Mouse (Mus musculus): ENCODE results near the gene Fam122b. TPM values are rescaled to one million over a fixed set of nuclear protein-coding genes. Genes with fewer than 3 reads are reported as not detected.

The Fam122b gene
- polyA plus RNA-seq, 1 experiment from 2014 or later = 7.4 TPM

DNA sequence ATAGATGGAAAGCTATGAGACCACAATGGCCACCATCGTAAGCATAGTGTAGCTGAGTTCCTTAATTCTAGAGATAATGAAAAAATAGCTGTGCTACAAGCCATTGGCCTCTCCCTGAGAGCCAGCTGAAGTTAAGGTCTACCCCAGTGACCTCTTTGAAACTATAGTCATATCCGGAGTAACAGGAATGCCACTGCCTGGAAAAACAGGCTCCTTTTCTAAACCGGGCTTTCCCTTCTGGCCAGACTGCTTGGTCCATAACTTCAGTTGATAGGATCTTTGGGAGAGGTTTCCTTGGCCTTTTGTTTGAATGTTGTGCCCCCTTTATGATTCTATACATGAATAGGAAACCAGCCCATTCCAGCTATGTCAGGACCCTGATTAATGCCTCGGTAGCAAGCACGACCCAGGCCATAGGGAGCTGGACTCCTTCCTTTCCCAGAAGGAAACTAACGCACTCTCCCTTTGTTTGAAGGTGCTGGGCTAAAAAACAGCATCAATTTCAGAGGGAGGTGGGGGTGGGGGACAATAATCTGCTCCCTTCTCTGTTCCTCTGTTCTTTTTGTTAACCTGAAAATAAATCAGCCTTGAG, 45.2 kb downstream of the Fam122b start:
- H3K27me3 ChIP-seq (replicated peaks) = no peaks in the 10 kb centered on the region
- no peak overlapping the region for H3K27ac ChIP-seq
- H3K4me1 ChIP-seq = no peaks in the 10 kb centered on the region
- WGBS = 46% methylated on average over 6 of the region's 6 CpGs
- no peak overlapping the region for H3K4me3 ChIP-seq
- H3K4me2 ChIP-seq (replicated peaks) = no peak overlapping the region
- no peaks in the 10 kb centered on the region for H3K36me3 ChIP-seq
- H3K9ac ChIP-seq = no peak overlapping the region
- H3K9me3 ChIP-seq = no peaks in the 10 kb centered on the region
- ATAC-seq (ENCODE audit: low FRiP score, low read depth) = no peak

- ATAC-seq (ENCODE audit: low FRiP score, low read depth) = no peak
- no peak overlapping the region for H3K4me3 ChIP-seq
- no peak overlapping the region for H3K9ac ChIP-seq
- no peaks in the 10 kb centered on the region for H3K4me1 ChIP-seq
- no peak overlapping the region for H3K4me2 ChIP-seq (replicated peaks)
- no peaks in the 10 kb centered on the region for H3K36me3 ChIP-seq
- 83% methylated on average over 9 of the region's 9 CpGs for WGBS
- no peaks in the 10 kb centered on the region for H3K9me3 ChIP-seq
- no peak overlapping the region for H3K27ac ChIP-seq
- H3K27me3 ChIP-seq (replicated peaks) = no peaks in the 10 kb centered on the region
These were observed 48.8 kb downstream of the Fam122b start for GRCm38 (mm10) chrX:53220855-53221254.

- Histone ChIP-seq H3K27ac (no peak overlapping the region), H3K36me3 (no peaks in the 10 kb centered on the region), H3K4me3 (no peak overlapping the region), H3K9ac (no peak overlapping the region), H3K9me3 (no peaks in the 10 kb centered on the region), H3K4me1 (no peaks in the 10 kb centered on the region; the same call in 1 of the 2 replicates), H3K4me2 (replicated peaks) (no peak overlapping the region), H3K27me3 (replicated peaks) (no peaks in the 10 kb centered on the region)
- 65% methylated on average over 7 of the region's 7 CpGs for WGBS
- ATAC-seq (ENCODE audit: low FRiP score, low read depth) = no peak
These were observed 54.9 kb downstream of the Fam122b start for GRCm38 (mm10) chrX:53214557-53215229.

DNA sequence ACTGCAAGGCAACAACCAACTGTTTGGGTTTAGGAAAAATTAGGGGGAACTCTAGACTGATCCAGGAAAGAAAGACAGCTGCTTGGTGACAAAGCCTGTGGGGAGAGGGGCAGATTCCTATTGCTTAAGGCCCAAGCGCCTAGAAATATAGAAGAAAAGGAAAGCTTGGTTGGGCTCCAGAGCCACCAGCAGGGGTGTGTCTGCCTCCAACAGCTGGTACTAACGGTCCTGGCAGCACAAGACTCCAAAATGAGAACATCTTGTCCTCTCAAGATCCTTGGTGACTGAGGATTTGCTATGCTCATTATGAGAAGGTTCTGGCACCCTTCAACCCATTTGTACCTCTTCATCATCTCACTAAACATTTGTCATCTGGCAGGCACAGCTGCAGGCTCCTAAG, 55.8 kb downstream of the Fam122b start:
- Histone ChIP-seq H3K36me3 (no peaks in the 10 kb centered on the region), H3K9me3 (no peaks in the 10 kb centered on the region), H3K4me2 (replicated peaks) (no peak overlapping the region), H3K27ac (no peak overlapping the region), H3K4me3 (no peak overlapping the region), H3K9ac (no peak overlapping the region), H3K4me1 (no peaks in the 10 kb centered on the region; the same call in 1 of the 2 replicates), H3K27me3 (replicated peaks) (no peaks in the 10 kb centered on the region)
- ATAC-seq (ENCODE audit: low FRiP score, low read depth) = no peak
- 73% methylated on average over 2 of the region's 2 CpGs for WGBS

DNA sequence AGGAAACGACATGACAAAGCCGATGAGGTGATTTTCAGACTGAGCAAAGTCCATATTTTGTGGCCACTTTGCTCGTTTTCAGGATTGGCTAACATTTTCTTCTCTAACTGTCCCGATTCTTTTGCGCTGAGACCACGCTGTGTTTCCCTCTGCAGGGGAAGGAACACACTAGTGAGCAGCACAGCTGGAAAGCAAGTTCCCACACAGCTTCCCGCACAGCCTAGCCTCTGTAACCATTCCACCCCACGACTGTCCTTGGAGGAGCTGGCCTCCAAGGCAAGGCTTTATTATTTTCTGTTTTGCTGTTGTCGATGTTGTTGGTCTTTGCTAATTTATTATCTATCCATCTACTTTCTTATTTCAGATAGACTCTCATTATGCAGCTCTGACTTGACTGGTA, 57.1 kb downstream of the Fam122b start:
- peak; percentile 57 for ATAC-seq (ENCODE audit: low FRiP score, low read depth)

GRCm38 (mm10) chrX:53211756-53212483, 57.7 kb downstream of the Fam122b start:
- no peak overlapping the region for H3K4me3 ChIP-seq
- H3K36me3 ChIP-seq = no peaks in the 10 kb centered on the region
- WGBS = 37% methylated on average over 7 of the region's 7 CpGs
- no peak overlapping the region for H3K9ac ChIP-seq
- no peaks in the 10 kb centered on the region; the same call in 1 of the 2 replicates for H3K4me1 ChIP-seq
- no peak overlapping the region for H3K4me2 ChIP-seq (replicated peaks)
- H3K27me3 ChIP-seq (replicated peaks) = no peaks in the 10 kb centered on the region
- no peaks in the 10 kb centered on the region for H3K9me3 ChIP-seq
- peak; percentile 93 for ATAC-seq (ENCODE audit: low FRiP score, low read depth)
- H3K27ac ChIP-seq = no peak overlapping the region; the same call in 1 of the 2 replicates

More for the DNA sequence above, 57.1 kb downstream of the Fam122b start:
- H3K36me3 ChIP-seq = no peaks in the 10 kb centered on the region
- H3K4me2 ChIP-seq (replicated peaks) = no peak overlapping the region
- H3K27ac ChIP-seq = no peak overlapping the region
- no peak overlapping the region for H3K4me3 ChIP-seq
- H3K9ac ChIP-seq = no peak overlapping the region
- H3K27me3 ChIP-seq (replicated peaks) = no peaks in the 10 kb centered on the region
- H3K9me3 ChIP-seq = no peaks in the 10 kb centered on the region
- WGBS = 58% methylated on average over 9 of the region's 9 CpGs
- no peaks in the 10 kb centered on the region; the same call in 1 of the 2 replicates for H3K4me1 ChIP-seq

- no peaks in the 10 kb centered on the region for H3K9me3 ChIP-seq
- no peak for ATAC-seq (ENCODE audit: low FRiP score, low read depth)
- no peak overlapping the region for H3K4me2 ChIP-seq (replicated peaks)
- no peak overlapping the region for H3K27ac ChIP-seq
- H3K9ac ChIP-seq = no peak overlapping the region
- H3K27me3 ChIP-seq (replicated peaks) = no peaks in the 10 kb centered on the region
- no peaks in the 10 kb centered on the region for H3K36me3 ChIP-seq
- H3K4me1 ChIP-seq = no peaks in the 10 kb centered on the region; the same call in 1 of the 2 replicates
- H3K4me3 ChIP-seq = no peak overlapping the region
- WGBS = 61% methylated on average over 7 of the region's 7 CpGs
These were observed 60.2 kb downstream of the Fam122b start for GRCm38 (mm10) chrX:53209431-53209830.

DNA sequence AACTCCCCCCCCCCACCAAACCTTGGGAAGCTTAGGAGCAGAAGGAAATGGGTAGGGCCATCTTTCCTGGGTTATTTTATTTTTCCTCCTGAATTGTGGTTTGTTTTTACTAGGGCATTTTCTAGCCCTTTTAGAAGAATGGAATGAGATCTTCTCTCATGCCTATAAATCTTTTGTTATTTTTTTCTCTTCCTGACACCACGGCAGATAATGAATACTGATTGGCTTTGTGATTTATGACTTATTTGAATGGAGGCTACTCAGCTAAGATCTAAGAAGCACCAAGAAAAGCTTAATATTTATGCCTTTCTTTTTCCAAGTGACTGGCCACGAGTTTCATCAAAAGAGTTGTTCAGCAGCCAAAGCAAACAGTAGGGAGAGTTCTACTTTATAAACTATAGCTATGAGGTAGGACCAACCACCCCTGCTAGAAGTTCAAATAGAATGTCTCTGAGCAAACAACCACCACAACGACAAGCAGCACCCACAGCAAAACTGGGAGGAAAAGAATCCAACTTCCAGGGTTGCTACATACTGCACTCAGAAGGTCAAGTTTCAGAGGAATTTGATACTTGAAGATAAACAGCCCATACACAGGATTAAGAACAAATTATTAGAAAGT, 64.8 kb downstream of the Fam122b start:
- Histone ChIP-seq H3K4me2 (replicated peaks) (no peak overlapping the region), H3K4me3 (no peak overlapping the region), H3K9ac (no peak overlapping the region), H3K4me1 (no peaks in the 10 kb centered on the region), H3K27me3 (replicated peaks) (no peaks in the 10 kb centered on the region), H3K27ac (no peak overlapping the region), H3K9me3 (no peaks in the 10 kb centered on the region), H3K36me3 (no peaks in the 10 kb centered on the region)
- WGBS = 35% methylated on average over 3 of the region's 3 CpGs
- ATAC-seq (ENCODE audit: low FRiP score, low read depth) = no peak

- Histone ChIP-seq H3K9ac (no peak overlapping the region), H3K27ac (no peak overlapping the region), H3K4me1 (no peaks in the 10 kb centered on the region), H3K4me3 (no peak overlapping the region), H3K4me2 (replicated peaks) (no peak overlapping the region), H3K36me3 (no peaks in the 10 kb centered on the region), H3K9me3 (no peaks in the 10 kb centered on the region), H3K27me3 (replicated peaks) (no peaks in the 10 kb centered on the region)
- 85% methylated on average over 5 of the region's 5 CpGs for WGBS
- no peak for ATAC-seq (ENCODE audit: low FRiP score, low read depth)
These were observed 68.0 kb downstream of the Fam122b start for GRCm38 (mm10) chrX:53201616-53202015.

GRCm38 (mm10) chrX:53197681-53198080, 71.9 kb downstream of the Fam122b start:
- no peaks in the 10 kb centered on the region for H3K36me3 ChIP-seq
- no peaks in the 10 kb centered on the region for H3K4me1 ChIP-seq
- no peak overlapping the region for H3K27ac ChIP-seq
- H3K9me3 ChIP-seq = no peaks in the 10 kb centered on the region
- H3K27me3 ChIP-seq (replicated peaks) = no peaks in the 10 kb centered on the region
- no peak overlapping the region for H3K4me3 ChIP-seq
- no peak overlapping the region for H3K9ac ChIP-seq
- WGBS = 93% methylated on average over 4 of the region's 4 CpGs
- H3K4me2 ChIP-seq (replicated peaks) = no peak overlapping the region
- ATAC-seq (ENCODE audit: low FRiP score, low read depth) = no peak

- no peak for ATAC-seq (ENCODE audit: low FRiP score, low read depth)
- Histone ChIP-seq H3K4me3 (no peak overlapping the region), H3K27me3 (replicated peaks) (no peaks in the 10 kb centered on the region), H3K9ac (no peak overlapping the region), H3K4me1 (no peaks in the 10 kb centered on the region), H3K9me3 (no peaks in the 10 kb centered on the region), H3K27ac (no peak overlapping the region), H3K4me2 (replicated peaks) (no peak overlapping the region), H3K36me3 (no peaks in the 10 kb centered on the region)
- WGBS = 38% methylated on average over 5 of the region's 5 CpGs
These were observed 73.2 kb downstream of the Fam122b start for GRCm38 (mm10) chrX:53196392-53196791.

Measured in neural tube, embryonic 12.5 days (tissue).